Mouse (Mus musculus) megakaryocyte-erythroid progenitor cell, adult 5-6 weeks (primary cell): Measurements from ENCODE around the gene Gsdma2. TPM values are rescaled to one million over a fixed set of nuclear protein-coding genes. Genes with fewer than 3 reads are reported as not detected.

Source experiments
- ATAC-seq: replicated peaks from 2 replicates; pipeline ENCODE4 v1.8.0; 2016; ENCODE audit warnings: mild to moderate bottlenecking, inconsistent platforms; ENCODE audit not compliant: severe bottlenecking, poor library complexity, low FRiP score, low TSS enrichment
- total RNA-seq, 2 experiments: library from RNA; stranded (forward) in 1 of 2; stranded (reverse) in 1 of 2; fragments of 200-1000, 215-1000 nt in 1 of 2; fragments of >200 nt in 1 of 2; fragmentation: Nextera tagmentation in 1 of 2; gene quantifications; 2 replicates each; pipeline ENCODE4 v1.2.3; 2014 to 2017

Gene Gsdma2
- total RNA-seq, 2 experiments from 2014 or later: not detected

DNA sequence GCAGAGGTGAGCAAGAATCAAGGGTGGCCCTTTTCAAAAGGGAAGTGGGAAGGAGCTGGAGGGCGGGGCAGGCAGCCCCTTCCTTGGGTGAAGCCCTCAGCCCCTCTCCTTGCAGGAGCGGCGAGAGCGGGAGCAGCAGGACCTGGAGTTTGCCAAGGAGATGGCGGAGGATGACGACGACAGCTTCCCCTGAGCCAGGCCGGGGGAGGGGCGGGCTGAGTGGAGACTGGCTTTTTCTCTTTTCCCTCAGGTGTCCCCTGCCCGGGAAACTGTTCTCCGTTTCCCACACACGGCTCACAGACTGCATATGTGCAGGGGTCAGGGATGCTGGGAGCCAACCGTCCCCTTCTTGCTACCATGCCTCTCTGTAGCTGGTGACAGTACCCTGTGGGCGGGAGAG lies 48.8 kb downstream of the Gsdma2 start:
- ATAC-seq: no peak

GRCm38 (mm10) chr11:98696454-98697216 lies 50.1 kb downstream of the Gsdma2 start:
- ATAC-seq: no peak

DNA sequence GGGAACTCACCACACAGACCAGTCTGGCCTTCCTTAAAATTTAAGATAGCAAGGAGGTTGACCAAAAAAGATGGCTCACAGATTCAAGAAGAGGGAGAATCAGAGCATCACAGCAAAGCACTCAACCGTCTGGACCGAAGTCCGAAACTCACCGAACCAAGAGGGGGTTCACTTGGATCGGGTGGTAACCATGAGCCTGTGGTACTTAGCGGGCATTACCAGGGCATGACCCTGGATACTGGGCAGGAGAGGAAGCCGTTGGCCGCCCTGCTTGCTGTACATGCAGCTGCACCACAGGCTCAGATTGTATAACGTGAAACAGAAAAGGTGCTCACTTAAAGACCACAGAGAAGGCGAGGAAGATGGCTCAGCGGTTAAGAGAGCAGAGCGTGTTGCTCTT lies 50.7 kb downstream of the Gsdma2 start:
- no peak for ATAC-seq

GRCm38 (mm10) chr11:98698849-98699640 lies 52.5 kb downstream of the Gsdma2 start:
- ATAC-seq: no peak

DNA sequence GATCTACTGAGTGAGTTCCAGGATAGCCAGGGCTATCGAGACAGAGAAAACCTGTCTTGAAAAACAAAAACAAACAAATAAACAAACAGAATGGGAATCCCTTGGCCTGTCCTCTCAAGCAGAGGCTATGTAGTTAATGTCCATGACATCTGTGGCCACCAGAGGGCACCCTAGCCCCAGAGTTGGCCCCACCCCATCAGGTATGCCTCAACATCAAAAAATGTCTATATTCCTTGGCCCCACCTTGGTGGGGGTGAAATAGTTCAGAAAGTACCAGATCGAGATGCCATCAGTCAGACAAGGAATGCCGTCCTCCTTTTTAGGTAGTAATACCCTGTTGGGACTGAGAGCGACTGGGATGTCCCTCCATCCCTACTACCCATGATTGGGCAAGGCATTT lies 53.4 kb downstream of the Gsdma2 start:
- peak; percentile 58 for ATAC-seq

- ATAC-seq: no peak
These were observed 54.7 kb downstream of the Gsdma2 start, which contains the start of gene Csf3 for GRCm38 (mm10) chr11:98701213-98701670. Gene Csf3 (plus strand): TSS chr11:98701263.

- no peak for ATAC-seq
These were observed 55.8 kb downstream of the Gsdma2 start for GRCm38 (mm10) chr11:98702323-98702722.

- no peak for ATAC-seq
These were observed 58.5 kb downstream of the Gsdma2 start for GRCm38 (mm10) chr11:98705021-98705420.

Other genes starting within 250 kb of the Gsdma2 start
- gene Pgap3, start 246.3 kb upstream of the Gsdma2 start, total RNA-seq (2014; fragmentation: Nextera tagmentation): 6.4 and 10.6 TPM in 2 replicates
- gene Pgap3, start 246.3 kb upstream of the Gsdma2 start, total RNA-seq (2017): 1.6 and 5.4 TPM in 2 replicates
- not detected in 2 replicates for gene Erbb2, start 234.3 kb upstream of the Gsdma2 start, total RNA-seq (2014; fragmentation: Nextera tagmentation)
- not detected in 2 replicates for gene Erbb2, start 234.3 kb upstream of the Gsdma2 start, total RNA-seq (2017)
- 75.6 and 75.9 TPM in 2 replicates for gene Mien1, start 207.8 kb upstream of the Gsdma2 start, total RNA-seq (2014; fragmentation: Nextera tagmentation)
- gene Mien1, start 207.8 kb upstream of the Gsdma2 start, total RNA-seq (2017): 15.7 and 32.3 TPM in 2 replicates
- gene Grb7, start 200.4 kb upstream of the Gsdma2 start, total RNA-seq (2014; fragmentation: Nextera tagmentation): 0.82 and 1.7 TPM in 2 replicates
- not detected in 2 replicates for gene Grb7, start 200.4 kb upstream of the Gsdma2 start, total RNA-seq (2017)
- 3.1 and 12.1 TPM in 2 replicates for gene Ikzf3, start 100.7 kb upstream of the Gsdma2 start, total RNA-seq (2014; fragmentation: Nextera tagmentation)
- 0.46 and 1.9 TPM in 2 replicates for gene Ikzf3, start 100.7 kb upstream of the Gsdma2 start, total RNA-seq (2017)
- 5.0 TPM in 1 of 2 replicates, not detected in the other for gene Zpbp2, start 95.7 kb upstream of the Gsdma2 start, total RNA-seq (2014; fragmentation: Nextera tagmentation)
- gene Zpbp2, start 95.7 kb upstream of the Gsdma2 start, total RNA-seq (2017): 0.99 TPM in 1 of 2 replicates, not detected in the other
- 28.3 and 38.6 TPM in 2 replicates for gene Ormdl3, start 59.4 kb upstream of the Gsdma2 start, total RNA-seq (2014; fragmentation: Nextera tagmentation)
- gene Ormdl3, start 59.4 kb upstream of the Gsdma2 start, total RNA-seq (2017): 20.7 and 21.7 TPM in 2 replicates
- not detected in 2 replicates for gene Lrrc3c, start 48.5 kb upstream of the Gsdma2 start, total RNA-seq (2014; fragmentation: Nextera tagmentation)
- gene Lrrc3c, start 48.5 kb upstream of the Gsdma2 start, total RNA-seq (2017): not detected in 2 replicates
- 1.1 TPM in 1 of 2 replicates, not detected in the other for gene Gm12355, start 21.1 kb upstream of the Gsdma2 start, total RNA-seq (2014; fragmentation: Nextera tagmentation)
- 1.4 and 3.9 TPM in 2 replicates for gene Gm12355, start 21.1 kb upstream of the Gsdma2 start, total RNA-seq (2017)
- gene Gsdma3, start 20.4 kb upstream of the Gsdma2 start, total RNA-seq (2014; fragmentation: Nextera tagmentation): not detected in 2 replicates
- not detected in 2 replicates for gene Gsdma3, start 20.4 kb upstream of the Gsdma2 start, total RNA-seq (2017)
- gene Gsdma, start 17.6 kb downstream of the Gsdma2 start, total RNA-seq (2014; fragmentation: Nextera tagmentation): not detected in 2 replicates
- gene Gsdma, start 17.6 kb downstream of the Gsdma2 start, total RNA-seq (2017): 0.42 and 0.57 TPM in 2 replicates
- gene Psmd3, start 35.8 kb downstream of the Gsdma2 start, total RNA-seq (2014; fragmentation: Nextera tagmentation): 117 and 124 TPM in 2 replicates
- gene Psmd3, start 35.8 kb downstream of the Gsdma2 start, total RNA-seq (2017): 84.5 and 117 TPM in 2 replicates
- gene Csf3, start 54.5 kb downstream of the Gsdma2 start, total RNA-seq (2014; fragmentation: Nextera tagmentation): not detected in 2 replicates
- not detected in 2 replicates for gene Csf3, start 54.5 kb downstream of the Gsdma2 start, total RNA-seq (2017)
- gene Med24, start 82.7 kb downstream of the Gsdma2 start, total RNA-seq (2014; fragmentation: Nextera tagmentation): 62.2 and 78.6 TPM in 2 replicates
- 30.1 and 42.7 TPM in 2 replicates for gene Med24, start 82.7 kb downstream of the Gsdma2 start, total RNA-seq (2017)
- 47.5 and 51.0 TPM in 2 replicates for gene Thra, start 93.9 kb downstream of the Gsdma2 start, total RNA-seq (2014; fragmentation: Nextera tagmentation)
- gene Thra, start 93.9 kb downstream of the Gsdma2 start, total RNA-seq (2017): 20.4 and 23.3 TPM in 2 replicates
- gene Nr1d1, start 128.6 kb downstream of the Gsdma2 start, total RNA-seq (2014; fragmentation: Nextera tagmentation): 4.1 and 8.0 TPM in 2 replicates
- 0.34 and 1.3 TPM in 2 replicates for gene Nr1d1, start 128.6 kb downstream of the Gsdma2 start, total RNA-seq (2017)
- 58.6 and 74.8 TPM in 2 replicates for gene Msl1, start 148.8 kb downstream of the Gsdma2 start, total RNA-seq (2014; fragmentation: Nextera tagmentation)
- 57.8 and 68.3 TPM in 2 replicates for gene Msl1, start 148.8 kb downstream of the Gsdma2 start, total RNA-seq (2017)
- 47.6 and 51.8 TPM in 2 replicates for gene Casc3, start 158.1 kb downstream of the Gsdma2 start, total RNA-seq (2014; fragmentation: Nextera tagmentation)
- 37.4 and 53.5 TPM in 2 replicates for gene Casc3, start 158.1 kb downstream of the Gsdma2 start, total RNA-seq (2017)
- gene Rapgefl1, start 190.0 kb downstream of the Gsdma2 start, total RNA-seq (2014; fragmentation: Nextera tagmentation): 2.2 TPM in 1 of 2 replicates, not detected in the other
- gene Rapgefl1, start 190.0 kb downstream of the Gsdma2 start, total RNA-seq (2017): 1.7 TPM in 1 of 2 replicates, not detected in the other
- 23.5 and 26.9 TPM in 2 replicates for gene Wipf2, start 216.9 kb downstream of the Gsdma2 start, total RNA-seq (2014; fragmentation: Nextera tagmentation)
- gene Wipf2, start 216.9 kb downstream of the Gsdma2 start, total RNA-seq (2017): 3.6 and 4.4 TPM in 2 replicates